Mouse (Mus musculus) spleen, adult 2 months (tissue): Measurements from ENCODE around the gene Gm20388.

Experiments used
- CTCF ChIP-seq: fragments of 200-500 bp; IDR thresholded peaks from 2 replicates; pipeline ENCODE4 v1.5.1; 2011; ENCODE audit warnings: mild to moderate bottlenecking, inconsistent platforms; ENCODE audit not compliant: insufficient read depth, insufficient read length, insufficient replicate concordance; ENCODE audit errors: extremely low read depth
- POLR2A ChIP-seq: fragments of 200-500 bp; IDR thresholded peaks from 2 replicates; pipeline ENCODE4 v1.6.1; 2011; ENCODE audit warnings: low read depth, low read length, inconsistent platforms

GRCm38 (mm10) chr8:123034171-123034570 is 3123.5 kb downstream of the Gm20388 start:
- TF ChIP-seq CTCF (no peak), POLR2A (no peak)
